Mouse (Mus musculus): ENCODE measurements at regions not wholly inside any gene's neighbourhood (a gene's known extent, or its start where the extent isn't known, plus 50 kb on each side); places are given as distances from the start of the nearest gene placed in this dataset.
A peak's percentile ranks its signal among the peaks of the same experiment; 100 is the strongest.

DNA sequence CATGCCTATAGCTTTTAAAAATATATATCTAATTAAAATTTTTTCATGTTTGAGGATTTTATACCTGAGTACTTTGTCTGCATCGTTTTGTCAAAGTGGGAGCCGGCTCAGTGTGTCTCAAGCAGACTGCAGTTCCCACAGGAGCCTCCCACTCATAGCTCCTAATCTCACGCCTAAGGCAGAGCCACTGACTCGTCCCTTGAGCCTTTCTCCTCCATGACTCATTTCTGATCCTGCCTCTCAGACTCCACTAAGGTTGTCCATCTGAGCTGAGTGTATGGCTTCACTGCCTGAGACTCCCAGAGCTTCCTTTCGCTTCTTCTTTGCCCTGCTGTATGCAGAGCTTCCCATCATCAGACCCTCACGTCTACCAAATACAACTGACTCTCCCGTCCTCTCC is 98.8 kb downstream of the Efnb2 start:
- no peak for DNase-seq (ENCODE audit: low spot score in 2 of 2)

DNA sequence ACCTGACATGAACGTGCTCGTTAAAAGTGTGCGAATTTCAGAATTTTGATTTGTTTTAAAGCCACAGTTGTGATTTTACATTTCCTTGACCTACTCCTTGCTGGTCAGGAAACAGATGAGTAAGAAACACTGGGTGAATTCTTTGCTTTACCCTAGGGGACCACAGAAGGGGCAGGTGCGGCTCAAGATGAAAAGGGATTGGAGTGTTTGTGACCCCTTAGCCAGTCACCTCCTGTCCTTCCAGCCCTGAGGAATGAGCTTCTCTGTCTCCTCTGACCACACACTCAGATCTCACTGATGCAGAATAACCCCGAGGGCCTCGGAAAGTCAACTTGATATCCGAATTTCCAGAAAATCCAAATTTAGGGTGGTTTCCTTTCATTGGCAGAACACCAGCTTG is 103.0 kb downstream of the Efnb2 start:
- no peak for DNase-seq (ENCODE audit: low spot score in 2 of 2)

DNA sequence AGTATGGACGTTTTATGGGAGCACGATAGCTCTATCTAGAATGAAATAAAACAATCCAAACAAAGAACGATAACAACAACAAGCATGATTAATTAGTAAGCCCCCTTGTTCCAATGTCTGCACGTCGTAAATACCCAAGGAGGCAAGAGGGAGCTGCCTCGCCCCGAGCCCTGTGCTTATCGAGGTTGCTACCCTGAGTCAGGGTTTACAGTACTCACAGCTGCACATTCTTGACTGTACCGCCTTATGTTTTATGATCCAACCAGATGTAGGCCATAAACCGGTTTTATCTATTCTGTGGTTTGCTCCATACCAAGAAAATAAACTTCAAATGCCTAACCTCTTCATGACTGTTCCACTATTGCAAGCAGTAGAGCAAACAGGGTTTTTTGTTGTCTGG is 104.9 kb downstream of the Efnb2 start:
- DNase-seq (ENCODE audit: low spot score in 2 of 2) = no peak

DNA sequence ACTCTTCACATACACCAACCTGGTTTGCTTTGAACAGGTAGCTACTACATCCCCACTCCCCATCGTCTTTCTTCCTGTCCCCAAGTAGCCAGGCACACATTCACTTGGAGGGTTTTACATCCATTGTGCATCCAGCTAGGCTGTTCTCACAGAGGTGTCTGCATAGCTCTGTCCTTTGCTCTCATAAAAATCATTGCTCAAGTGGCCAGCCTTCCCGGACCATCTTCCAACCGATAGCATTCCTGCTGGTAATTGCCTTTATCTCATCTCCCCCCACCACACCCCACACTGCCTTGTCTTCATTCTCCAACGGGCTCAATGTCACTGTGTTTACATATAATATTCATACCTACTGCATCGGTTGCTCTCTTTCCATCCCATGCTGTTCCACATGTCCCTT is 106.4 kb downstream of the Efnb2 start:
- no peak for DNase-seq (ENCODE audit: low spot score in 2 of 2)

DNA sequence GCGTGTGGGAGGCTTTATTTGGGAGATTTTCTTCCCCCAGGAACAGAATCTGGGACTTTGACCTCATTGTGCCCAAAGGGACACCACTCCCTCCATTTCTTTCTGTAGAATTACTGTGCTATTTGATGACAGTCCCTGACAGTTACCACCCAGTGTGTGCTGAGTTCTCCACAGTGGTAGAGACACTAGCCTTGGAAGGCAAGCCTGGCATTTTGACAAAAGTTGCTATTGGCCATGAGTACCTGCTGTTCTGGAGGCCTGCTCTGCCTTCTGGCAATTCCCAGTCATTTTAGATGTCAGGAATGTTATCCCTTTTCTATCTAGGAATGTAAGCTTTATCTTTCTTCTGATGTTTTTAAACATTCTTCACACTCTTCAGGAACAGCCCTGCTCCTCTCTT is 108.3 kb downstream of the Efnb2 start:
- no peak for DNase-seq (ENCODE audit: low spot score in 2 of 2)

DNA sequence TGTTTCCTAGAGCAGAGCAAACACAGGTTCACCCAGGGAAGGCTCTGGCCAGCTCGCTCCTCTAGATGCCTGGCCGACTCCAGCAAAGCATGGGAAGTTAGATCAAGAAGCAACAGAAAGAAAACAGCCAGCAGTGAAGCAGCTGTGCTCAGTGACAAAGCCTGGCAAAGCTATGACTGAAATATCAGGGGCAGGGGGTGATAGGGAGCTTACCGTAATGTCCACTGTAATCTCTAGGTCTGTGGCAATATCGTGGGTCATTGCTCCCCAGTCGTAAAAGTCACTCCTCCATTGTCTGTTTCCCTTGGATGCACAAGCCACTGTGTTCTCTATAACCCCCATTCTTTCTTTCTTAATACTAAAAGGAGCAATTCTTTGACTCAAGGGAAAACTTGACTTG is 124.4 kb downstream of the Efnb2 start:
- no peak for DNase-seq (ENCODE audit: low spot score in 2 of 2)

DNA sequence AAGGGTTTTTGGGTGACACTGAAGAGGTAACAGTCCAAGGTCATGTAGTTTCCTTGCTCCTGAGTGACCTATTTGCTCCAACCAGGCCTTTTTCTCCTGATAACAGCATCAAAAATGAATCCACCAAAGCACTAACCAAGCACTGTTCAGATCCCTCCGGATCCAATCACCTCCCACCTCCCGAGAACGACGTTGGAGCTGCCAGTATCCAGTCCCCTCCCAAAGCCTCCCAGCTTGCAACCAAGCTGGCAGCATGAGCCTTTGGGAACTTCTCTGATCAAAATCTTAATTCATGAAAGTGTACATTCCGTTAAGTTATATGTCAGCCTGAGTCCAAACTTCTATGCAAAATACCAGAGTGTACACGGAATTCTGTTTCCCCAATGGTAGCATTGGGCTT is 126.3 kb downstream of the Efnb2 start:
- DNase-seq (ENCODE audit: low spot score in 2 of 2) = no peak

DNA sequence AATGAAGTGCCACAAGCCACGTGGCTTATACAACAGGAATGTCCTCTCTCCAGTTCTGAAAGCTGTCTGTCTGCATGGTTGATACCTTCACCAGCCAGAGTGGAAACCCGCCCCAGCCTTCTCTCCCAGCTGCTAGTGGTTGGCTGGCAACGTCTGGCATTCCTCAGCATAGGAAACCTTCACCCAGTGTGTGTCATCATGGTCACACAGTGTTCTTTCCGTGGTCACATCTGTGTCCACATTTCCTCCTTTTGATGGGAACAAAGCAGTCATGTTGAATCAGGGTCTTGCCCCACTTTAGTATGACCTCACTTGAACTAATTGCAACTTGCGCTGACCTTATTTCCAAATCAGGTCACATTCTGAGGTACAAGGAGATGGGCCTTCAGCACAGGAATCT is 128.1 kb downstream of the Efnb2 start:
- DNase-seq (ENCODE audit: low spot score in 2 of 2) = no peak

DNA sequence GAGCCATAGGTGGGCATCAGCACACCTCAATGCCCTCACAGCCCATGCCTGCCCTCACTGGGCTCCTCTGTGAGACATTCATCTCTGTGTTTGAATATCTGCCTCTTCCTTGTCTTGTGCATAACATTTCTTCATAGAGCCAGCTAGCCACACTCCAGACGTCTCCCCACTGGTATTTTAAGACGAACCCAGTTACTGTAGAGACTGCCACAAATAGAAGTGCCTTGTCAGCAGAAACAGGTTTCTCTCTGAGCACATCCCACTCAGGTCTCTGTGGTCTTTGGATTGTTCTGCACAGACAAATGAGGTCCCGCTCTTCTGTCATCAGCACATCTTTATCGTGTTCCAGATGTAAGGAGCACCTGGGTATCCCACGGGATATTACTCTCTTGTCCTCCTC is 130.5 kb downstream of the Efnb2 start:
- no peak for DNase-seq (ENCODE audit: low spot score in 2 of 2)

DNA sequence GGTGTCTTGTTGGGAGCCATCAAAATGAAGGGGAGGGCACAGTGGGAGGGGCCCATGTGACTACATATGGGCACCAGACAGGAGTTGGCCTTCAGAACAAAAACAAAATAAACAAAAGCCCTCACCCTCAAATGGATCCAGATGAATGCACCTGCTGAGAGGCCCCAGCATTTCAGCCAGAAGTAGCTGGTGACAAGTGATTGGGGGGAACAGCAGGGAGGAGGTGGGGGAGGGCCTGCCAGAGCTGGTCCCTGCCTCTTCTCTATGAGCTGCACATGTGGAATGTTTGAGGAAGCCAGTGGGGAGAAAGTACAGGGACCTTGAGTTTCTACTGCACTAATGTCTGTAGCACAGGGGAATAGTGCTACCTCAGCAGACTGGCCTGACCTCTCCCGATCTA is 139.5 kb downstream of the Efnb2 start:
- no peak for DNase-seq (ENCODE audit: low spot score in 2 of 2)

DNA sequence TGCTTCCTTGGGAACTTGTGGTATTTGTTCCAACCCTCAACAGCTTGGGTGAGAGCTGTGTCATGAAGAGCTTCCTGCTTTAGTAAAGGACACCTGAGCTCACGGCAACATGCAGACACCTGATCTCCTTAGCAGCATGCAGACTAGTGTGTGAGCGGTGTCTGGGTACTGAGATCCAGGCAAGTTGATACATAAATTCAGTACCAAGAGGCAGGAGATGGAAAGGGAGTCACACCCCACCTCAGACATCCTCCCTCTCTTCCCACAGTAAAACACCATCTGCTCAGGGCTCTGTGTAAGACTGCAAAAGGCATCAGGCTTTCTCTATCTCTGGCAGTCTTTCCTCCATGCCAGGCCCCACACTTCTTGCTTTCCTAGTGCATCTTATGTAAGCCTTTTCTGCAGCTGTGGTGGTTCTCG is 141.3 kb downstream of the Efnb2 start:
- no peak for DNase-seq (ENCODE audit: low spot score in 2 of 2)

DNA sequence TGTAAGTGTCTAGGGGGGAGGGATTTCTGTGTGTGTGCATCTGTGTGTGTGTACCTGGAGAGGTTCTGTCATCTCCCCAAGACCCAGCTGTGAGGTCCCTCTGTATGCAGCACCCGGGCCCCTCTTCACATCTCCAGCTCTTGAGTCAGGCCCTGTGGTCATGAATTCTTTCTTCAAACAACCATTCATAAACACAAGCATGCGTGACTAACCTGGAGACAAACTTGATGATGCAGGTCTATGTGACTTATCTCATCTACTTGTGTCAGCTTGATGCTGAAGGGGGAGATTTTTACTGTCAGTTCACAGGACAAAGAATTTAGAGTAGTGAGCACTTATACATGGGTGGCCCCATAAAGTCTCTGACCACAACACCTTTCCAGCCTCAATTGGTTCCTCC is 143.4 kb downstream of the Efnb2 start:
- DNase-seq (ENCODE audit: low spot score in 2 of 2) = no peak

DNA sequence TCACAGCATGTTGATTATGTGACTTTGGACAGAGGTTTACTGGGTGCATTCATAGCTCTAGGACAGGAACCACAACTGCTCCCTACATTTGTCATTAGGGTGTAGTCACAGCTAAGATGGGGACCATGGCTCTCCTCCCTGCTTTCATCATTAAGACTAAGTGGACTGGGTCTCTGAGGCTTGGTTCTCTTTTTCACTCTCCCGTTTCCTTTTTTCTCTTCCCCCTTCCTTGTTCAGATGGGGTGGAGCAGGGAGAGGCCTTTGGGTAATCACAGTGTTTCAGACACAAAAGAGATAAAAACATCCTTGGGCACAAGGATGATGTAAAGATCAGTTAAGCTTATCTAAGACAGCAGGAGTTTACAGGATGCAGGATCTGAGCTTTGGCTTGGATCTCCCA is 144.8 kb downstream of the Efnb2 start:
- no peak for DNase-seq (ENCODE audit: low spot score in 2 of 2)

DNA sequence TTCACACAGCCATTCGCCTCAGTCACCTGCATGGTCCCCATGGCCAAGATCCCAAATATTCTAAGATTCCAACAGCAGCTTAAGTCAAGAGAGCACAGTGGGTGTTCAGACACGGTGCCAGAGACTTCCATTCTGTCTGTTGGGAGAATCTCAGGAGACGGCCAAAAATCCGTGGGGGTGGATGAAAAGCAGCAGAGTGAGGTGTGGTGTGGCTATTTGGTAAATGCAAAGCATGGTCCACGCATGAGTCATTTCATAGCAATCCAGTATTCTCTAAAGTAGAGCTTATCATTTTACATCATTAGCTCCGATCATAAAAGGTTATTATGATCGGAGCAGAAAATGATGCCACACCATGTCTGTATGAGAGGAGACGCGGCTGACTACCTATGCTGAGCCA is 161.1 kb downstream of the Efnb2 start:
- DNase-seq (ENCODE audit: low spot score in 2 of 2) = no peak

DNA sequence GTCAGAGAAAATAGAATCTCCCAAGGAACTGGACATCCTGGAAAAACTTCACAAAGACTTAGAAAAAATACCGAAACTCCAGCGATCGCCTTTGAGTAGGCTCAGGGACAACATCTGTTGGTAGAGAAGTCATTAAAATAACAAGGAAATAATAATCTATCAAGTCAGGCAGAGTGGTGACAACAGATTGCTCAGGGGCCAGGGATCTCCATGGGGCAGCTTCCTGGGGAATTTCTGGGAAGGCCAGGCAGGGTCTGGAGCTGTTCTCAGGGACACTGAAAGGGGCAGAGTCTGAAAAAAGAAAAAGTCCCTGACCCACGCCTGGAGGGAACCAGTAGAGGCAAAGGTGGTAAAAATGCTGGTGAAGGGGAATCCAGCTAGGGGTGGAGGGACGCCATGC is 162.3 kb downstream of the Efnb2 start:
- DNase-seq (ENCODE audit: low spot score in 2 of 2) = no peak

DNA sequence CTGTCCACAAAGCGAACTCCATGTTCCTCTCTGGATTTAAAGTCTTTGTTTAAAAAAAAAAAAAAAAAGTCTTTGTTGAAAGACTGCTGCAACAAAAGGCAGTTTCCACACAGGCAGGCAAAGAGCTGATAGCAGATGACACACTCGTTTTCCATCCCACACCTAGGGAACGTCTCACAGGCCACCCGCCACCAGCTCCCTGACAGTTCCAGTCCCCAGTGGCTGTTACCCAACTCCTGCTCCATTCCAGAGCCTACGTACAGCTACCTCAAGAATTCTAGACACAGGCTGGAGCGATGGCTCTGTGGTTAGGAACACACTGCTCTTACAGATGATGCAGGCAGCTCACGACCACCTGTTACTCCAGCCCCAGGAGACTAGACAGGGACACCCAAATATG is 165.6 kb downstream of the Efnb2 start:
- DNase-seq (ENCODE audit: low spot score in 2 of 2) = no peak

DNA sequence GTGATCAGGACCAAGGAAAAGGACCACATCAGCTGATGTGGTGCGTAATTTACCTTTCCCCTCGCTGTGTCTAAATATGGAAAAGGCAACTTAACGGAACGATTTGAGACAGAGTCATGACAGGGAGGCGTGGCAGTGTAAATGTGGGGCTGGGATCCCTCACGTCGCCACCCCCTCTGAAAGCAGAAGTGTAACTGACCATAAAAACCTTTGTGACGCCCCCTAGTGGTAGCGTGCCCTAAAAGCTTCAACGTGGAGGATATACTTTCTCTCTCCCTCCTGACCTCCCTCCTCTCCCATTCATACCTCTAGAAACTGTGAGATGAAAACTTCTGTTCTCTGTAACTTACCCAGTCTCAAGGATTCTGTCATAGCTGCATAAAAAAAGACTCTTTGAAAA is 166.8 kb downstream of the Efnb2 start:
- no peak for DNase-seq (ENCODE audit: low spot score in 2 of 2)

DNA sequence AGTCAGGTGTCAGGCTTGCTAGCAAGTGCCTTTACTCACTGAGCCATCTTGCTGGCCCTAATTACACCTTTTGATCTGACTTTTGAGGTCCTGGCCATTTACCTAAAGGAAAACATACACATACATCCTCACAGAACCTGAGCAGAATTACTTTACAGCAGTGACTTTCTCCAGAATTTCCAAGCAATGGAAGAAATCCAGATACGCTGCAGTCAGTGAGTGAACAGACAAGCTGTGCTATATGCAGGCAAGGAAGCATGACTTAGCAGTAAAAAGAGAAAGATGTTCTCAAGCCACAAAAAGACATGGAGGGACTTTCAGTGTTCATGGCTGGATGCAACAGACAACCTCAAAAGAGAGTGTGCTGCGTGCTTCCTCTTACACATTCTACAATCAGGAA is 169.1 kb downstream of the Efnb2 start:
- DNase-seq (ENCODE audit: low spot score in 2 of 2) = no peak

DNA sequence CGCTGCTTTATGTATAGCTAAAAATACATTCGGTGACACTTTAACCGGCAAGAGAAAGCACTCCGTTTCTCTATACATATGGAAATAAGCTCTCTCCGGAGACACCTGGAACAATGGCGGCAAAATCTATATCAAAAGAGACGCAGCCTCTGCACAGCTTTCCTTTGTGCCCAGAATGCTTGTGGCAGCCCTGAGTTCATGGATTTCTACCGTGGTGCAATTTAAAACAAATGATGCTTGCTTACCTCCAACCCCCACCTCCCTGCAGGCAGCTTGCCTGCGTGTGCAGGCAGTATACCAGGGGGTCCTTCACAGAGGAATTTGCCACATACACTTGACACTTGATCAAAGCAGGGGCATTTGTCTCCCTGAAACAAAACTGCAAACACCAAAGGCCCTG is 171.3 kb downstream of the Efnb2 start:
- DNase-seq (ENCODE audit: low spot score in 2 of 2) = no peak

DNA sequence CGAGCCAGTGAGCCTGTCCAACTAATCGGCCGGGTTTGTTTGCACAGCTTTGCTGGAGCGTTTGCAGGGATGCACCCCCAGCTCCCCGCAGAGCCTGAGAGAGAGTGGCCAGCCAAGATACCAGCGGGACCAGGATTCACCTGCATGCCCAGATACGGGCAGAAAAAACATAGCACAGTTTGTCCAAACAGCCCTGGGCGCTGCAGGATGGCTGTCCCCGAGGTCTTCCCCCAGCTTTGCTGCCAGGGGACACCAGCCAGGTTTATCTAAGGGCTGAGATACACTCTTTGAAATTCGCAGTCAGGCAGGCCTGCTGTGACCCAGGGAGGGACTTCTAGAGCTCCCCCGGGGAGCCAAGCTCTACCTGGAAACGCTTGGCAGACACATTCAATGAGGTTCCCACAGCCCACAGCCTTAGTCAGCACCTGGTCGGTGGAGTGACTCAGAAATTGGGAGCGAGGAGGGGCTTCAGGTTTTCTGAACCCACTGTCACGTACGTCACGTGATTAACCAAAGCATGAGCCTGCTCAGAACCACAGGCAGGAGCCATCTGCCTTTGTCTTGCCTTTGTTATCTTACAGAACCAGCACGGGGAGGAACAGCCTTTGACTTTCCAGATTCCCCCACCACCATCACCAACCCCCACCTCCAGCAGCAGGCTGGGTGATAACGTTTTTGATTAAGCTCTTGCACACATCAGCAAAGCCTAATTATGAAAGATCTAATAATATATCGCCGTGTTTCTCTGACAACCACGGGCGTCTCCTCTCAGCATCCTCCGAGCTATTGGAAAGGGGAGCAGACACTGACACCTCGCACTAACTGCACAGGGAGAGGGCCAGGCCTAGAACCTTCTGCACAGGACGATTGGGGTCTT is 172.1 kb downstream of the Efnb2 start:
- DNase-seq (ENCODE audit: low spot score in 2 of 2) = peak in 1 of 2 experiments; percentile 20

DNA sequence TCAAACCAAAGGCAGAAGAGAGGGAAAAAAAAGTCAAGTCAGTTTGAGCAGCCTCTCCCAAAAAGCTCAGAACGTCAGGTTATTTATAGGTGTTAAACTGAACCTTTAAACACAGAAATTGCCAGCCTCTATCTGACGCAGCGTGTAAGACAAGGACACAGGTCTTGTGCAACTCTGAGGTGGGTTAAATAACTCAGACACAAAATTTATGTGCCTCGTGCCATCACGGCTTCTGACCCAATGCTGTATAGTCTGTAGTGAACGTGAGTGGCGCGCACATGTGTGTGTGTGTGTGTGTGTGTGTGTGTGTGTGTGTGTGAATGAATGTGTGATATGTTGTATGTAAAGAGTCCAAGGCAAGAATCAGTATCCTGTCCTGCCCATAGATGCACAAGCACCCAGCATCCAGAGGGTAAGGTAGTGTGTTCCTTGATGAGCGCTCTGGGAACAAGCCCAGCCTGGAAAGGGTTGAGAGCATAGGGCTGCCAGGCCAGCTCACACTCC is 172.8 kb downstream of the Efnb2 start:
- no peak for DNase-seq (ENCODE audit: low spot score in 2 of 2)

DNA sequence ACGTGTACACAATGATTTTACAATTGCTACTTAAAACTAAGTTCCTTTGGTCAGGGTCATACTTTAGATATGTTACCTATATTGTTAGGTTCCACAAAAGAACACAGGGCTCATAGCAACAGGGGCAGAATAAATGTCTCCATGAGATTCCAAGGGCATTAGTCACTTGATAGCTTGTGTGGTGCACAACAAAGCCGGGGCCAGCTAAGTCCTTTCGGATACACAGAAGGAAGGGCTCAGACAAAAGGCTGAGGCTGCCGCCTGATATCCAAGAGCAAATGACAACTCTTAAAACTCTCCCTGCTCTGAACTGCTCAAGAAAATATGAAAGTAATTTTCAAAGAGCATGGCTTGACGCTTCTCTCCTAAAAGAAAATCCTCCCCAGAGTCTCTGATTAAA is 173.3 kb downstream of the Efnb2 start:
- DNase-seq (ENCODE audit: low spot score in 2 of 2) = no peak

DNA sequence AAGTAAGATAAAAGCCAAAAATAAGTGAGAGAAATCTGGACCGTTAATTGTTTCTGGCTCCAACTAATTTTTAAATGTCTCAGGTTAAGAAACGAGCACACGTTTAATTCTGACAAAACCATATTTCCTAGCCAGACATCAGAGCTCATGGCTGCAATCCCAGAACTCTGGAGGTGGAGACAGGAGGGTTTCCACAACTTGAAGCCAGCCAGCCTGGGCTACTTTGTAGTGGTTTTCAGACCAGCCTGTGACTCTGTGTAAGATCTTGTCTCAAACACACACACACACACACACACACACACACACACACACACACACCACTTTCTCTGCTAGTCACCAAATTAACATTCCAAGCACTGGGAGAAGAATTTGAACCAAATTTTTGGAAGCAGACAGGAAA is 174.2 kb downstream of the Efnb2 start:
- DNase-seq (ENCODE audit: low spot score in 2 of 2) = no peak

Data from gastrocnemius, postnatal 4 days (tissue).